Mouse (Mus musculus) lung, adult 2 months (tissue): Measurements from ENCODE around the gene Zfp867. TPM values are rescaled to one million over a fixed set of nuclear protein-coding genes. Genes with fewer than 3 reads are reported as not detected.

Experiments
- DNase-seq: peaks from one replicate; pipeline ENCODE4 v3.0.0; 2022
- H3K4me1 ChIP-seq: fragments of 200-500 bp; 2 replicates; pipeline ENCODE4 v1.6.1; 2011; ENCODE audit warnings: low read length; ENCODE audit not compliant: control insufficient read depth, insufficient read depth
- H3K4me3 ChIP-seq: fragments of 200-500 bp; replicated peaks from 2 replicates; pipeline ENCODE3; 2011; ENCODE audit warnings: low read depth, mild to moderate bottlenecking, control low read depth, low read length; ENCODE audit errors: extremely low read depth
- CTCF ChIP-seq: fragments of 200-500 bp; IDR thresholded peaks from 2 replicates; pipeline ENCODE4 v1.5.1; 2011; ENCODE audit warnings: mild to moderate bottlenecking, low read length, control low read depth; ENCODE audit not compliant: insufficient read depth
- POLR2A ChIP-seq: fragments of 200-500 bp; IDR thresholded peaks from 2 replicates; pipeline ENCODE4 v1.6.1; 2011; ENCODE audit warnings: low read depth, mild to moderate bottlenecking, control low read depth, low read length, borderline replicate concordance; ENCODE audit errors: extremely low read depth
- WGBS: fragments of 180-500 bp; shearing (Covaris S2); methylation state at CpG from one replicate; pipeline ENCODE4 v1.1.7; 2018; 5-methylcytosine and 5-hydroxymethylcytosine counted together
- polyA plus RNA-seq: library from polyadenylated mRNA; depleted of rRNA; stranded (reverse); fragments of >200 nt; gene quantifications from 2 replicates; pipeline ENCODE4 v1.2.3, GENCODE M21; 2012

Zfp867 gene
- polyA plus RNA-seq, 1 experiment: 0.97 TPM

DNA sequence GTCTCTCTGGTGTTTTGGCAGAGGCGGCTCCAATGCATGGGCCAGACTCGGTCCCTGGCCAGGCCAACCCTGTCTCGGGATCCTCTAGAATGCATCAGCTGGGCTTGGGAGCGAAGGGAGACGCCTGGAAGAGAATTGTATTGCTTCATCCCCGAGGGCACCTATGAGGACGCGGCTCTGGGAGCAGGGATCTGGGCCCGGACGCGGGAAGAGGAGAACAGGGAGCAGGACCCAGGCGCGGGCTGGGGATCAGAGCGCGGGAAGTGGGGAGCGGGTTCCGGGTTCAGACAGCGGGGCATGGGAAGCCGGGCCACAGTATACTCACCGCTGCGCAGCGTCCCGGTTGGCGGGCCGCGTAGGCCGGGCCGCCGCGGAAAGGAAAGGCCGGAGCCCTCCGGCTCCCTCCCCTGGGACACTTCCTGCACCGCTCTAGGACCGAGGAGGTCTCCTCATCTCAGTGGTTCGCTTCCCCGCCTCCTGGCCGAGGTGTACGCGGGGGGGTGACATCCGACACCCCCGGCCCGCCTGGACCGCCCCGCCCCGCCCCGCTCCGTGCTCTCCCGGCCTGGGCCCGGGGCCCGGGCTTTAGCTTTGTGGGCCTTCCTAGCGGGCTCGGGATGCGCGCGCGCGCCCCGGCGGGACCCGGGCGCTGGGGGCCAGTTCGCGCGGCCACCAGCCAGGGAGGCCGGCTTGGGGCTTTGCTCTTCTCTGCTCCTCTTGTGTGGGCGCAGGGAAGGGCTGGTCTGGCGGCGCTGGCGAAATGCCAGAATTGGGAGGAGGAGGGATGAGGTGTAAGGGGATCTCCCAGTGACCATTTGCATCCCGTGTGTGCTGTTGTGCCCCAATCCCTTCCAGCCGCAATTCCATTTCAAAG, 33.8 kb upstream of the Zfp867 start:
- Histone ChIP-seq H3K4me3 (peak overlapping the region; percentile 77), H3K4me1 (peaks cover 6% of the 10 kb centered on the region)
- DNase-seq: peak; percentile 78
- 1% methylated on average over 71 of the region's 71 CpGs for WGBS
- TF ChIP-seq CTCF (no peak), POLR2A (peak; percentile 66; the same call in 1 of the 2 replicates)

GRCm38 (mm10) chr11:59505351-59505838, 33.1 kb upstream of the Zfp867 start:
- DNase-seq: peak; percentile 62
- under 1% methylated on average over 21 of the region's 21 CpGs for WGBS
- H3K4me3 ChIP-seq: peak overlapping the region; percentile 77
- peaks cover 6% of the 10 kb centered on the region for H3K4me1 ChIP-seq
- TF ChIP-seq POLR2A (0 out of 2 replicates have a peak, but pooled peaks have one; percentile 8), CTCF (no peak)

GRCm38 (mm10) chr11:59501978-59502700, 29.9 kb upstream of the Zfp867 start:
- WGBS: 89% methylated on average over 5 of the region's 5 CpGs
- DNase-seq: no peak
- TF ChIP-seq POLR2A (no peak), CTCF (no peak)
- Histone ChIP-seq H3K4me3 (no peak overlapping the region), H3K4me1 (peaks cover 6% of the 10 kb centered on the region)

DNA sequence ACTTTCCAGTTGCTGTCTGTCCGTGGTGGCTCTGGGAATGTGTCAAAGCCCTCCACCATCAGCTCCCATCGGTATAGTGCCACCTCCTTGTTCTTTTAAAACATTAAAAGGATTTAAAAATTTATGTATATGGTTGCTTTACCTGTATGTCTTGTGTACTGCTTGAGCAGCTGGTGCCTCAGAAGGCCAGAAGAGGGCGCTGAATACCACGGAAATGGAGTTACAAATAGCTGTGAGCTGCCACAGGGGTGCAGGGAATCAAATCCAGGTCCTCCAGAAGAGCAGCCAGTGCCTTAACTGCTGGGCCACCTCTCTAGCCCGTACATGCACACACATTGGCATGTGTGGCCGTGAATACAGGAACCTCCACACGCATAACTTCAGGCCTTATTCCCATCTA, 25.5 kb upstream of the Zfp867 start:
- Histone ChIP-seq H3K4me1 (no peaks in the 10 kb centered on the region), H3K4me3 (no peak overlapping the region)
- TF ChIP-seq CTCF: no peak
- TF ChIP-seq POLR2A: no peak
- 89% methylated on average over 7 of the region's 7 CpGs for WGBS
- no peak for DNase-seq

- no peak for TF ChIP-seq POLR2A
- no peak for TF ChIP-seq CTCF
- H3K4me3 ChIP-seq: no peak overlapping the region
- H3K4me1 ChIP-seq: no peaks in the 10 kb centered on the region
- 68% methylated on average over 6 of the region's 6 CpGs for WGBS
- DNase-seq: no peak
These were observed 24.5 kb upstream of the Zfp867 start for GRCm38 (mm10) chr11:59496672-59497310.

GRCm38 (mm10) chr11:59486222-59486621, 13.9 kb upstream of the Zfp867 start:
- Histone ChIP-seq H3K4me1 (no peaks in the 10 kb centered on the region), H3K4me3 (no peak overlapping the region)
- no peak for DNase-seq
- TF ChIP-seq POLR2A (no peak), CTCF (no peak)
- WGBS: 79% methylated on average over 8 of the region's 8 CpGs

DNA sequence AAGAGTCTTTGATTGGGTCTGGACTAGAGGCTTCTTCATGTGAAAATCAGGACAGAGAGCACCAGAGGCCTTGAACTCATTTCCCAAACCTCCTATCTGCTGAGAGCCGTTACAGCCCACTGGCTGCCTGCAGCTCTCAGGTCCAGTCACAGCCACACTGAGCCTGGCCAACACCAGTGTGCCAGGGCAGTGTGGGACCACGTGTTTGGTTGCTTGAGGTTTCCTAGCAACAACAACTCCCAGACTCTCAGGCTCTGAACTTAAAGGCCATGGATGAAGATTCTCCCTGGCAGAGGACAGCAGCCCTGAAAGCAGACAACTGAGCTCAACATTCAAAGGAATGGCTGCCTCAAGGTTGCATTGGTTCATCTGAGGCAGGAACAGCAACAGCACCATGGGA, 13.4 kb upstream of the Zfp867 start:
- DNase-seq: no peak
- TF ChIP-seq CTCF: no peak
- TF ChIP-seq POLR2A: no peak
- 59% methylated on average over 2 of the region's 2 CpGs for WGBS
- Histone ChIP-seq H3K4me3 (no peak overlapping the region), H3K4me1 (no peaks in the 10 kb centered on the region)

DNA sequence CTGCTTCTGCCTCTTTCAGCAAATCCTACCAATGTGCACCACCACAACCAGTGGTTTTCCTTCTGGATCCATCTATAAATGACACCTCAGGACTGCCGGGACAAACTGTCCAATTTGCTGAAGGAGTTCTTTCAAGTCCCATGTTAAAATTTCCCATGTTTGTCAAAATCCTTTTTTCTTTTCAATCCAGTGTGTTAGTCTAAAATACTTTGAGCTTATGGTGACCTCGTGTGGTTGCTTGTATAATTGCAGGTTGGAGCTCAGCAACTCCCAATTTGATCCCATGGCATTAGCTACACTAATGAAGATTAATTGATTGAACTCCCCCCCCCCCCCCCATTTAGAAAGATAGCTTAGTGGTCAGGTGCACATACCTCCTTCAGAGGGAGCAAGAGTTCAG, 10.9 kb upstream of the Zfp867 start:
- no peak for TF ChIP-seq POLR2A
- TF ChIP-seq CTCF: no peak; the same call in 1 of the 2 replicates
- peak; percentile 24 for DNase-seq
- Histone ChIP-seq H3K4me1 (no peaks in the 10 kb centered on the region), H3K4me3 (no peak overlapping the region)
- WGBS: 5% methylated on average over 2 of the region's 2 CpGs

GRCm38 (mm10) chr11:59477240-59477639, 5.0 kb upstream of the Zfp867 start:
- Histone ChIP-seq H3K4me1 (no peaks in the 10 kb centered on the region), H3K4me3 (no peak overlapping the region)
- 61% methylated on average over 6 of the region's 6 CpGs for WGBS
- DNase-seq: no peak
- TF ChIP-seq POLR2A (no peak), CTCF (no peak)
